Mouse (Mus musculus) hindbrain, embryonic 16.5 days (tissue): ENCODE measurements at regions not wholly inside any gene's neighbourhood (a gene's known extent, or its start where the extent isn't known, plus 50 kb on each side); places are given as distances from the start of the nearest gene placed in this dataset.

Source experiments
- ATAC-seq: fragments of 200-750 bp; cut with Nextera tagmentation; 2 replicates; pipeline ENCODE4 v1.8.0; 2017; ENCODE audit warnings: moderate TSS enrichment, moderate library complexity
- H3K27ac ChIP-seq: fragments of 300-500 bp; sonication (generic); 2 replicates; pipeline ENCODE4 v1.5.1; 2014; ENCODE audit warnings: low read depth, mild to moderate bottlenecking, control low read depth, low read length, moderate library complexity
- H3K27me3 ChIP-seq: fragments of 300-500 bp; sonication (generic); replicated peaks from 2 replicates; pipeline ENCODE4 v1.6.1; 2014; ENCODE audit warnings: low read length; ENCODE audit not compliant: control insufficient read depth, insufficient read depth
- H3K36me3 ChIP-seq: fragments of 300-500 bp; sonication (generic); 2 replicates; pipeline ENCODE4 v1.6.1; 2014; ENCODE audit warnings: mild to moderate bottlenecking, low read length, moderate library complexity, mixed read lengths; ENCODE audit not compliant: control insufficient read depth, insufficient read depth
- H3K4me1 ChIP-seq: fragments of 300-500 bp; sonication (generic); 2 replicates; pipeline ENCODE4 v1.6.1; 2014; ENCODE audit warnings: low read depth, low read length; ENCODE audit not compliant: control insufficient read depth, insufficient read depth
- H3K4me2 ChIP-seq: fragments of 300-500 bp; sonication (generic); 2 replicates; pipeline ENCODE4 v1.6.1; 2014; ENCODE audit warnings: mild to moderate bottlenecking, low read length, control low read depth, moderate library complexity
- H3K4me3 ChIP-seq: fragments of 300-500 bp; sonication (generic); 2 replicates; pipeline ENCODE4 v1.5.1; 2014; ENCODE audit warnings: mild to moderate bottlenecking, low read length, control low read depth, moderate library complexity
- H3K9ac ChIP-seq: fragments of 300-500 bp; sonication (generic); 2 replicates; pipeline ENCODE4 v1.6.1; 2014; ENCODE audit warnings: low read depth, mild to moderate bottlenecking, control low read depth, low read length, moderate library complexity
- H3K9me3 ChIP-seq: fragments of 300-500 bp; sonication (generic); 2 replicates; pipeline ENCODE4 v1.6.1; 2014; ENCODE audit warnings: mild to moderate bottlenecking, low read length, moderate library complexity; ENCODE audit not compliant: control insufficient read depth
- WGBS: fragments of 180-500 bp; shearing (Covaris S2); extraction: QIAGEN DNeasy Blood & Tissue Kit; methylation state at CpG from one replicate; pipeline ENCODE4 v1.1.7; 2014; 5-methylcytosine and 5-hydroxymethylcytosine counted together

- Histone ChIP-seq H3K4me1 (no peaks in the 10 kb centered on the region), H3K36me3 (no peaks in the 10 kb centered on the region), H3K9ac (no peak overlapping the region), H3K4me2 (no peak overlapping the region), H3K9me3 (no peaks in the 10 kb centered on the region), H3K27me3 (no peaks in the 10 kb centered on the region), H3K4me3 (no peak overlapping the region), H3K27ac (no peak overlapping the region)
- ATAC-seq, result no peak
- 94% methylated on average over 4 of the region's 4 CpGs for WGBS
Measured at GRCm38 (mm10) chr13:119079243-119079642, 349.2 kb upstream of the Paip1 start.

GRCm38 (mm10) chr13:119081691-119082090, 346.7 kb upstream of the Paip1 start:
- no peaks in the 10 kb centered on the region for H3K9me3 ChIP-seq
- H3K4me1 ChIP-seq, result no peaks in the 10 kb centered on the region
- H3K27me3 ChIP-seq, result no peaks in the 10 kb centered on the region
- H3K4me3 ChIP-seq, result no peak overlapping the region
- ATAC-seq, result no peak
- H3K9ac ChIP-seq, result no peak overlapping the region
- no peaks in the 10 kb centered on the region for H3K36me3 ChIP-seq
- no peak overlapping the region for H3K4me2 ChIP-seq
- 63% methylated on average over 1 of the region's 1 CpGs for WGBS
- H3K27ac ChIP-seq, result no peak overlapping the region

DNA sequence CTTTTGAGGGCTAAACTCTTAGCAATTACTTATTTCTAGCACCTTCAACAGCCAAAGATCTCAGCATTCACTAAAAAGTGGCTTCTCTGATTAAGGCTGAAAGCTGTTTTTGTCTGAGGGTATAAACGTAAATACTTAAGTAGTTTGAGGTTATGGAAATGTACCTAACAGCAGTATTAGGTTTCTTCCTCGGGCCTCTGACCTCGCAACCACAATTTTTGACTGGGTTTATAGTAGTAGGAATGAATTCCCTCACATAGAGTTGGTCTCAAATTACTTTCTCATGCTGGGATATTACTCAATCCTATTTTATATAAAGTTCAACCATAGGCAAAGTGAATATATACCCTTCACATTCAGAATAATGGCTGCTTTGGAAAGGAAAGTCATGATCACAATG, 310.5 kb upstream of the Paip1 start:
- Histone ChIP-seq H3K27ac (no peak overlapping the region), H3K9me3 (no peaks in the 10 kb centered on the region), H3K27me3 (no peaks in the 10 kb centered on the region), H3K4me1 (no peaks in the 10 kb centered on the region), H3K4me3 (no peak overlapping the region), H3K36me3 (no peaks in the 10 kb centered on the region), H3K4me2 (no peak overlapping the region), H3K9ac (no peak overlapping the region)
- 75% methylated on average over 3 of the region's 3 CpGs for WGBS
- ATAC-seq, result no peak

DNA sequence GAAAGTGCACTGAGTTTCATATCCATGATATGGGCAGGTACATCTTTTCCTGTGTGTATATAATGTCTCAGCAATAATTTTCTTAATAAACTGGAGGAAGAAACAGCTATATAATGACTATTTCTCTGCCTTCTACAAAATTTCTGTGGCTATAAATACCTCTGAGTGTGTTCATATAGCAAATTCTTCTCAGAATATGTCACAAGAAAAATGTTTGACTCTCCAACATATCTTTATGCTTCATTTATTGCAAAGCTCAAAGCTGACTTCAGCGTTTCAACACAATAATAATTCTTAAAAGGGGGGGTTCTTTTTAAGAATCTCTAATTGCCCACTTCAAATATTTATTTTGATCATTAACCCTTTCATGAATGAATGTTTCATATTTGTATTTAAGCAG, 310.0 kb upstream of the Paip1 start:
- 70% methylated on average over 1 of the region's 1 CpGs for WGBS
- H3K9ac ChIP-seq, result no peak overlapping the region
- no peak overlapping the region for H3K4me2 ChIP-seq
- H3K9me3 ChIP-seq, result no peaks in the 10 kb centered on the region
- no peaks in the 10 kb centered on the region for H3K4me1 ChIP-seq
- no peak for ATAC-seq
- no peak overlapping the region for H3K4me3 ChIP-seq
- H3K27me3 ChIP-seq, result no peaks in the 10 kb centered on the region
- H3K27ac ChIP-seq, result no peak overlapping the region
- no peaks in the 10 kb centered on the region for H3K36me3 ChIP-seq

DNA sequence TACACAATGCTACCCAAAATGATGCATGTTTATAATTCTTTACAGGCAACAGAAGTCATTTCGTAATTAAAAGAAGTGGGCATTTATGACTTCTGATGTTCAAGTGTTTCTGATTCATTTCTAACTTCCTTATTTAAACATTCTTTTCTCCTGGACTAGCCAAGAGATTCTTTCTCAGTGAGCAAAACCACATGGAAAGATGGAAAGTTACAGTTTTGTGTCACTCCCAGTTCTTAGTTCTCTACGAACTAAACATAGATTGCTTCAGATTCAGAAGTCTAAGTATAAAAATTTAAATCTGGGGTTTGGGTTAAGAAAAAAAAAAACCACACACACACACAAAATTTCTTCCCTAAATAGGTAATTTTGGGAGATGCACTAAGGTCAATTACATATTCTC, 288.0 kb upstream of the Paip1 start:
- Histone ChIP-seq H3K4me3 (no peak overlapping the region), H3K9me3 (no peaks in the 10 kb centered on the region), H3K4me1 (no peaks in the 10 kb centered on the region), H3K27me3 (no peaks in the 10 kb centered on the region), H3K27ac (no peak overlapping the region), H3K36me3 (no peaks in the 10 kb centered on the region), H3K4me2 (no peak overlapping the region), H3K9ac (no peak overlapping the region)
- no peak for ATAC-seq
- WGBS, result 94% methylated on average over 2 of the region's 2 CpGs

GRCm38 (mm10) chr13:119143351-119143750, 285.1 kb upstream of the Paip1 start:
- Histone ChIP-seq H3K27ac (no peak overlapping the region), H3K9me3 (no peaks in the 10 kb centered on the region), H3K4me3 (no peak overlapping the region), H3K27me3 (no peaks in the 10 kb centered on the region), H3K4me1 (no peaks in the 10 kb centered on the region), H3K4me2 (no peak overlapping the region), H3K36me3 (no peaks in the 10 kb centered on the region), H3K9ac (no peak overlapping the region)
- 0% methylated on average over 1 of the region's 1 CpGs for WGBS
- no peak; the same call in 1 of the 2 replicates for ATAC-seq

DNA sequence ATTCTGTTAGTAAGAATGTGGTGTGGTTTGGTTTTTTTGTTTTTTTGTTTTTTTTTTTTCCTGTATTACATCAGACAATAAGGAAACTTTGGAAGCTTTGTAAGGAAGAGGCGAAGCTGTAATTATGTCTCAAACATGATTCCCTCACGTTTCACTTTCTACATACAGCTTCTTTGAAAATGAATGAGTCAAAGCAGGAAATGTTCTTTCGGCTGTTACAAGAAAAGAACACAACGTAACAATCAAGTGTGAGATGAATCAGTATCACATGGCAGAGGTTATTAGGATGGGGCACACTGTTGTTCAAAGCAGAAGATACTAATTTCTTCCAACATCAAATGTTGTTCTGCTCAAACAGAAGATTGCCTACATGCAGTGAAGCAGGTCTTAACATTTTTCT, 282.7 kb upstream of the Paip1 start:
- Histone ChIP-seq H3K9me3 (no peaks in the 10 kb centered on the region), H3K9ac (no peak overlapping the region), H3K27ac (no peak overlapping the region), H3K36me3 (no peaks in the 10 kb centered on the region), H3K27me3 (no peaks in the 10 kb centered on the region), H3K4me2 (no peak overlapping the region), H3K4me3 (no peak overlapping the region), H3K4me1 (no peaks in the 10 kb centered on the region)
- no peak for ATAC-seq
- 79% methylated on average over 4 of the region's 4 CpGs for WGBS

DNA sequence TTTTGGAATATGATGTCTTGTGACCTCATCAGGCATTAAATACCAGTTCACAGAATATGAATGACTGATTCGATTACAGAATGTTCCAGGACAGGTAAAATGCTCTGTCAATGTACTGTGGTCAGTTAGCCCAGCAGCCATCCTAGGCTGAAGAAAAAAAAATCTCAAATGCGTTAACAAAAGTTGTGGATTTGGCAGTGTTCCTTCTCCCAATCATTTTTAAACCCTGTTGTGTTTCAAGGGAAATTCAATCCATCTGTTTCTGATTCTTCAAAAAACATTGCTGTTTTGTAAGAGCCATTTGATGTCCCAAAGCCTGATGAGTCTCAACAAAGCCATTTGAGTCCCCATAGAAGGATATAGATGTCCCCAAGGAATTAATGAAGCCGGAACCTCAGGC, 280.7 kb upstream of the Paip1 start:
- ATAC-seq, result no peak
- Histone ChIP-seq H3K27ac (no peak overlapping the region), H3K27me3 (no peaks in the 10 kb centered on the region), H3K9ac (no peak overlapping the region), H3K4me1 (no peaks in the 10 kb centered on the region), H3K36me3 (no peaks in the 10 kb centered on the region), H3K9me3 (no peaks in the 10 kb centered on the region), H3K4me2 (no peak overlapping the region), H3K4me3 (no peak overlapping the region)
- 87% methylated on average over 3 of the region's 3 CpGs for WGBS

DNA sequence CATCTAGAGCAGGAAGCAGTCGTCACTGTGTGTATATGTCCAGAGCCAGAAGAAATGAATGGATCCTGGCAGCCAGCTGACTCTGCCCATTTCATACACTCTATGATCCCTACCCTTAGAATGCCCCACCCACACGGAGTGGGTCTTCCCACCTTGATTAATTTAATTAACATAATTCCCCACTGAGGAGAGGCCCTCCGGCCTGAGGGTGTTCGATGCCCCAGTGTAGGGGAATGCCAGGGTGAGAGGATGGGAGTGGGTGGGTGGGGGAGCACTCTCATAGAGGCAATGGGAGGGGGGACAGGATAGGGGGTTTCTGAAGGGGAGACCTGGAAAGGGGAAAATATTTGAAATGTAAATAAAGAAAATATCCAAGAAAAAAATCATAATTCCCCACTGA, 279.3 kb upstream of the Paip1 start:
- no peak overlapping the region for H3K4me2 ChIP-seq
- H3K4me3 ChIP-seq, result no peak overlapping the region
- H3K9me3 ChIP-seq, result no peaks in the 10 kb centered on the region
- no peaks in the 10 kb centered on the region for H3K27me3 ChIP-seq
- 84% methylated on average over 4 of the region's 4 CpGs for WGBS
- no peaks in the 10 kb centered on the region for H3K4me1 ChIP-seq
- no peak for ATAC-seq
- no peaks in the 10 kb centered on the region for H3K36me3 ChIP-seq
- no peak overlapping the region for H3K9ac ChIP-seq
- no peak overlapping the region for H3K27ac ChIP-seq

- Histone ChIP-seq H3K9ac (no peak overlapping the region), H3K27ac (no peak overlapping the region), H3K9me3 (no peaks in the 10 kb centered on the region), H3K36me3 (no peaks in the 10 kb centered on the region), H3K4me3 (no peak overlapping the region), H3K4me2 (no peak overlapping the region), H3K4me1 (no peaks in the 10 kb centered on the region), H3K27me3 (no peaks in the 10 kb centered on the region)
- no peak for ATAC-seq
- 94% methylated on average over 4 of the region's 4 CpGs for WGBS
Measured at GRCm38 (mm10) chr13:119150847-119151548, 277.4 kb upstream of the Paip1 start.
